Mouse (Mus musculus) lung, adult 2 months (tissue): ENCODE data around the gene Tbc1d10b. TPM values are rescaled to one million over a fixed set of nuclear protein-coding genes. Genes with fewer than 3 reads are reported as not detected.

Source experiments
- DNase-seq: peaks from one replicate; pipeline ENCODE4 v3.0.0; 2022
- H3K4me1 ChIP-seq: fragments of 200-500 bp; 2 replicates; pipeline ENCODE4 v1.6.1; 2011; ENCODE audit warnings: low read length; ENCODE audit not compliant: control insufficient read depth, insufficient read depth
- H3K4me3 ChIP-seq: fragments of 200-500 bp; replicated peaks from 2 replicates; pipeline ENCODE3; 2011; ENCODE audit warnings: low read depth, mild to moderate bottlenecking, control low read depth, low read length; ENCODE audit errors: extremely low read depth
- CTCF ChIP-seq: fragments of 200-500 bp; IDR thresholded peaks from 2 replicates; pipeline ENCODE4 v1.5.1; 2011; ENCODE audit warnings: mild to moderate bottlenecking, low read length, control low read depth; ENCODE audit not compliant: insufficient read depth
- POLR2A ChIP-seq: fragments of 200-500 bp; IDR thresholded peaks from 2 replicates; pipeline ENCODE4 v1.6.1; 2011; ENCODE audit warnings: low read depth, mild to moderate bottlenecking, control low read depth, low read length, borderline replicate concordance; ENCODE audit errors: extremely low read depth
- WGBS: fragments of 180-500 bp; shearing (Covaris S2); methylation state at CpG from one replicate; pipeline ENCODE4 v1.1.7; 2018; 5-methylcytosine and 5-hydroxymethylcytosine counted together
- polyA plus RNA-seq: library from polyadenylated mRNA; depleted of rRNA; stranded (reverse); fragments of >200 nt; gene quantifications from 2 replicates; pipeline ENCODE4 v1.2.3, GENCODE M21; 2012

Tbc1d10b gene
- polyA plus RNA-seq, 1 experiment: 32.9 TPM

GRCm38 (mm10) chr7:127228615-127229303 lies 20.5 kb upstream of the Tbc1d10b start:
- WGBS: 54% methylated on average over 4 of the region's 4 CpGs
- DNase-seq: peak; percentile 72
- TF ChIP-seq POLR2A (no peak), CTCF (peak; percentile 93)
- no peak overlapping the region for H3K4me3 ChIP-seq
- H3K4me1 ChIP-seq: peaks cover 5% of the 10 kb centered on the region; the same call in 1 of the 2 replicates

GRCm38 (mm10) chr7:127225147-127225995 lies 17.1 kb upstream of the Tbc1d10b start:
- TF ChIP-seq CTCF: no peak
- no peak for TF ChIP-seq POLR2A
- Histone ChIP-seq H3K4me1 (no peaks in the 10 kb centered on the region), H3K4me3 (no peak overlapping the region)
- WGBS: 84% methylated on average over 11 of the region's 11 CpGs
- DNase-seq: no peak

- no peaks in the 10 kb centered on the region for H3K4me1 ChIP-seq
- no peak overlapping the region for H3K4me3 ChIP-seq
- TF ChIP-seq POLR2A (no peak), CTCF (no peak)
- no peak for DNase-seq
- WGBS: 92% methylated on average over 6 of the region's 6 CpGs
Measured at GRCm38 (mm10) chr7:127224616-127225015, 16.3 kb upstream of the Tbc1d10b start.

- H3K4me3 ChIP-seq: no peak overlapping the region
- no peak for DNase-seq
- 87% methylated on average over 6 of the region's 6 CpGs for WGBS
- no peaks in the 10 kb centered on the region for H3K4me1 ChIP-seq
- TF ChIP-seq CTCF: no peak
- TF ChIP-seq POLR2A: no peak
Measured at GRCm38 (mm10) chr7:127223515-127224478, 15.5 kb upstream of the Tbc1d10b start.

- Histone ChIP-seq H3K4me1 (no peaks in the 10 kb centered on the region), H3K4me3 (no peak overlapping the region)
- TF ChIP-seq POLR2A (no peak), CTCF (no peak)
- no peak for DNase-seq
- WGBS: 97% methylated on average over 3 of the region's 3 CpGs
Measured at GRCm38 (mm10) chr7:127223106-127223505, 14.8 kb upstream of the Tbc1d10b start.

GRCm38 (mm10) chr7:127220440-127220839 lies 12.2 kb upstream of the Tbc1d10b start:
- DNase-seq: no peak
- Histone ChIP-seq H3K4me3 (no peak overlapping the region), H3K4me1 (peaks cover 2% of the 10 kb centered on the region; the same call in 1 of the 2 replicates)
- TF ChIP-seq CTCF: no peak
- WGBS: 55% methylated on average over 6 of the region's 6 CpGs

- TF ChIP-seq CTCF (no peak), POLR2A (no peak)
- DNase-seq: no peak
- Histone ChIP-seq H3K4me3 (no peak overlapping the region), H3K4me1 (peaks cover 3% of the 10 kb centered on the region; the same call in 1 of the 2 replicates)
- 88% methylated on average over 4 of the region's 4 CpGs for WGBS
Measured at GRCm38 (mm10) chr7:127218670-127219069, 10.4 kb upstream of the Tbc1d10b start.

- TF ChIP-seq CTCF (no peak), POLR2A (no peak)
- peaks cover 3% of the 10 kb centered on the region; the same call in 1 of the 2 replicates for H3K4me1 ChIP-seq
- peak overlapping the region; percentile 42 for H3K4me3 ChIP-seq
- DNase-seq: no peak
- 44% methylated on average over 10 of the region's 10 CpGs for WGBS
Measured at GRCm38 (mm10) chr7:127217901-127218642, 9.8 kb upstream of the Tbc1d10b start.
